Mouse (Mus musculus): ENCODE data around the gene Gpsm1.

Gpsm1 gene

GRCm38 (mm10) chr2:26342044-26342443 is 26.7 kb downstream of the Gpsm1 start:
- peak; percentile 79 to 87 for DNase-seq

GRCm38 (mm10) chr2:26342609-26343490 is 27.5 kb downstream of the Gpsm1 start:
- DNase-seq: no peak

GRCm38 (mm10) chr2:26348241-26348640 is 32.9 kb downstream of the Gpsm1 start:
- DNase-seq: no peak

GRCm38 (mm10) chr2:26351358-26352290 is 36.3 kb downstream of the Gpsm1 start, which contains the start of gene Dnlz:
Dnlz (minus strand) TSS chr2:26352110.
- peak; percentile 97 for DNase-seq

GRCm38 (mm10) chr2:26352291-26352910 is 37.1 kb downstream of the Gpsm1 start:
- DNase-seq: peak in 1 of 2 experiments; percentile 70

- DNase-seq: peak; percentile 54
Observed at GRCm38 (mm10) chr2:26353066-26353980, 38.0 kb downstream of the Gpsm1 start.

GRCm38 (mm10) chr2:26354401-26354800 is 39.1 kb downstream of the Gpsm1 start:
- DNase-seq: peak in 1 of 2 experiments; percentile 15

- no peak for DNase-seq
Observed at GRCm38 (mm10) chr2:26356231-26356630, 40.9 kb downstream of the Gpsm1 start.

GRCm38 (mm10) chr2:26356678-26357077 is 41.4 kb downstream of the Gpsm1 start:
- no peak for DNase-seq

GRCm38 (mm10) chr2:26357484-26357883 is 42.2 kb downstream of the Gpsm1 start:
- peak; percentile 38 to 54 for DNase-seq

GRCm38 (mm10) chr2:26358667-26359320 is 43.5 kb downstream of the Gpsm1 start:
- peak in 1 of 2 experiments; percentile 43 for DNase-seq

GRCm38 (mm10) chr2:26359983-26360382 is 44.7 kb downstream of the Gpsm1 start:
- peak; percentile 28 to 39 for DNase-seq

GRCm38 (mm10) chr2:26360772-26361171 is 45.5 kb downstream of the Gpsm1 start, which contains the start of gene Card9:
Card9 (minus strand) TSS chr2:26360918.
- no peak for DNase-seq

- no peak for DNase-seq
Observed at GRCm38 (mm10) chr2:26362991-26363390, 47.7 kb downstream of the Gpsm1 start.

- no peak for DNase-seq
Observed at GRCm38 (mm10) chr2:26363481-26363880, 48.2 kb downstream of the Gpsm1 start.

GRCm38 (mm10) chr2:26364738-26365465 is 49.6 kb downstream of the Gpsm1 start:
- peak; percentile 78 to 86 for DNase-seq

GRCm38 (mm10) chr2:26367911-26368310 is 52.6 kb downstream of the Gpsm1 start:
- no peak for DNase-seq

GRCm38 (mm10) chr2:26368572-26368971 is 53.3 kb downstream of the Gpsm1 start:
- DNase-seq: no peak

- DNase-seq: no peak
Observed at GRCm38 (mm10) chr2:26372396-26372795, 57.1 kb downstream of the Gpsm1 start.

- peak; percentile 82 to 90 for DNase-seq
Observed at GRCm38 (mm10) chr2:26380131-26380771, 64.9 kb downstream of the Gpsm1 start, which contains the start of gene Snapc4. Snapc4 (minus strand) TSS chr2:26380653.

Measured in cerebellum, postnatal 25 days (tissue).